Mouse (Mus musculus) adipose tissue, adult 10 weeks (tissue): ENCODE results near the gene Pim3. TPM values are rescaled to one million over a fixed set of nuclear protein-coding genes. Genes with fewer than 3 reads are reported as not detected.

Experiments used
- polyA plus RNA-seq: library from polyadenylated mRNA; stranded (reverse); fragments of 350-450 nt; fragmentation: Illumina TruSeq; extraction: RNeasy Lipid Tissue Mini Kit (QIAGEN cat#74804); gene quantifications from one replicate; pipeline ENCODE4 v1.2.3, GENCODE M21; 2014; ENCODE audit warnings: low read depth, low replicate concordance

Gene Pim3
- 52.9 TPM for polyA plus RNA-seq

DNA sequence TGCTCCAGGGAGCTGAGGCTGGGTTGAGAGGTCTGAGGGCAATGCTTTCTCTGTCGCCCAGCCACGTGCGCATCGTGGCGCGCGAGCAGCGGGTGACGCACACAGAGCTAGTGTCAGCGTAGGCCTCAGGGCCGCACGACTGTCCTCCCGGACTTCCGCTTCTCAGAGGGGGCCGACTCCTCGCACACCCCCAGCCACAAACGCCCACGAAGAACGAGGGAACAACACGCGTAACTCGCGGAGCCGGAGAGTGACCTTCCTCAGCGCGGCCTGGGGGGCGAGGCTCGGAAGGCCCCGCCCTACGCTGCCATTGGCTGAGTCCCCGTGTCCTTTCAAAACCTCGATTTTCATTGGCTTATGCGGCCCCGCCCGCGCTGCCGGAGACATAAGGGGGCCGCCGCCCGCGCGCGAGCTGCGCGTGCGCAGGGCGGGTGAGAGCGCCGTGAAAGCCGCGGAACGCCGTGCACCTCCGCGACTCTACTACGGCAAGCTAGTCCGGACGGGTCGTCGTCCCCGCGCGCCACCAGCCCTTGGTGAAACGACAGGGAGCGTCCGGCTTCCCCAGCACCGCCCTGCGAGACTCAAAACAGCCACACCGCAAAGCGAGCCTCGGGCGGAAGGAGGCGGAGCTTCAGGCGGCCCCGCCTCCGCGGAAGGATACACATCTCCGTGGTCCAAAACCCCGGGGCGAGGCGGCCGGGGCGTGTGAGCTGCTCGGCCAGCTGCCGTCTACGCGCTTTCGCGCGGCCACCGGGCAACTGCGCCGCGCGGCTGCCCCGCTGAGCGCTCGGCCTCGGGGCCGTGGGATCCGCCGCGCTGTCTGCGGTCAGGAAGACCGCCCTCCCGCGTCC is at the start of gene Pim3:
Gene Pim3 (plus strand): TSS at position 415 of the 851 bp plus-strand sequence.

DNA sequence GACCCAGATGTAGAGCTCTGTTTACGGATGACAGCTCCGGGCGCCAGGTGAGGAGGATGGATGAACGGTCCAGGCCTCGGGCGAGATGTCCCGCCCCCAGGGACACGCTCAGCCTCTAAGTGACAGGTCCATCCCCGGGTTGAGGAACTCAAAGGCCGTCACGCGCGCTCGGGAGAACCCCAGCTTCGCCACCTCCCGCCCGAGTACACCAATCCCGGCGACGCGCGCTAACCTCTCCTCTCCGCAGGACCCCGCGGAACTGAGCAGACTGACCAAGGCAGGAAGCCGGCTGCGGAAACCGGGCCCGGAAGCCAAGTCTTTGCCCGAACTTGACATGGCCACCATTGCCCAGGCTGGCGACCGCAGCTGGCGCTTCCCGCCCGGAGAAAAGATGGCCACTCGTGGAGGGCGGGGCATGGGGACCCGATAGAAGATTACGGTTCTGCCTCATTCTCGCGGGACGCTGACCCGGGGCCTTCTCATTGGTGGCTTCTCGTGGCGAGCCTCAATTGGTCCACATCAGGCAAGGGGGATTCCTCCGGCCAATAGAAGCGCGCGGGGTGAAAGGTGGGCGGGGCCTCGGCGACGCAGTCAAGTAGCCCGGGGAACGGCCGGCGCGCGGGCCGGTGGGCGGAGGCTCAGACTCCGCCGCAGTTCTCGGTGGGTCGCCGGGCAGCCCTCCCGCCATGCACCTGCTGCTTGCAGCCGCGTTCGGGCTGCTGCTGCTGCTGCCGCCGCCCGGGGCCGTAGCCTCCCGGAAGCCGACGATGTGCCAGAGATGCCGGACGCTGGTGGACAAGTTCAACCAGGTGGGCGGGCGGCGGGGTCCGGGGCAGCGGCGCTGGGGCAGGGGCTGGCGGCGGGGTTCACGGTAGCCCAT is 42.7 kb upstream of the Pim3 start, which contains the start of the genes Alg12 and Creld2:
Gene Alg12 (minus strand): TSS at position 293 of the 880 bp plus-strand sequence.
Gene Creld2 (plus strand): TSS at position 621 of the 880 bp plus-strand sequence.

Other genes with a start within 250 kb of the Pim3 start
- 33.3 TPM for gene Brd1, start 128.0 kb upstream of the Pim3 start, polyA plus RNA-seq
- gene Zbed4, start 110.5 kb upstream of the Pim3 start, polyA plus RNA-seq = 8.4 TPM
- 15.2 TPM for gene Alg12, start 42.9 kb upstream of the Pim3 start, polyA plus RNA-seq
- 123 TPM for gene Creld2, start 42.5 kb upstream of the Pim3 start, polyA plus RNA-seq
- 2.4 TPM for gene Ttll8, start 92.2 kb downstream of the Pim3 start, polyA plus RNA-seq
- 1.3 TPM for gene Mlc1, start 116.8 kb downstream of the Pim3 start, polyA plus RNA-seq
- 0.81 TPM for gene Mov10l1, start 120.7 kb downstream of the Pim3 start, polyA plus RNA-seq
- 2.1 TPM for gene Panx2, start 197.5 kb downstream of the Pim3 start, polyA plus RNA-seq
- gene Trabd, start 212.9 kb downstream of the Pim3 start, polyA plus RNA-seq = 71.4 TPM
- gene Selenoo, start 226.9 kb downstream of the Pim3 start, polyA plus RNA-seq = 28.7 TPM